ENCODE assay signal across 12 mouse cellular contexts in the genomic region with DNA sequence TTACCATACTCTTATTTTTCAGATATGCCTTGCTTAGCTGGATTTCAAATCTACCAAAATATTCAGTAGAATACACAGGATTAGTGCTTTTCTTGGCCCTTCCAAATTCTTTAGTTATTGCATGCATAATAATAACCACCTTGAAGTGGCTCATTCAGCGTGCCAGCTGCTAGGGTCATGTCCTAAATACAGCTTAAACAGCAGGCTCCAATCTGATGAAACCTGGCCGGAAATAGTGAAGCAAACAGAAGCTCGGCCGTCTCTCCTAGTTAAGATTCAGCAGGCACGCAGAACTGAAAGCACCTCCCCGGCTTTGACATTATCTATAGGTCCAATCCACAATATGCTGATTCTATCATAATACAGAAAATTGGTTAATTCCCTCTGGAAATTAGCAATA.
DNase-seq lines count a peak whose midpoint lies in the region; ATAC-seq lines count a peak whose summit lies in the region.
"Had no signal": no experiment of that assay in that cellular context is flagged by ENCODE, and none has a peak within 500 bp of the region (broad histone marks: within the 10 kb centered on the region; RNA-seq: fewer than 3 reads in every experiment).

No protein-coding gene starts in this region.

- no peaks in the 10 kb centered on the region for H3K4me1 ChIP-seq in hindbrain, embryonic 11.5 days (replicated peaks; ENCODE audit: control insufficient read depth, insufficient read depth, low read length)
- 0 out of 2 replicates have a peak, but pooled peaks cover 2% of the 10 kb centered on the region for H3K4me1 ChIP-seq in hindbrain, embryonic 10.5 days (replicated peaks)
- H3K4me1 ChIP-seq in embryonic facial prominence, embryonic 11.5 days (ENCODE audit: control insufficient read depth, insufficient read depth, low read length), result no peaks in the 10 kb centered on the region
- peaks cover 3% of the 10 kb centered on the region; the same call in 1 of the 2 replicates for H3K4me1 ChIP-seq in midbrain, embryonic 15.5 days
- H3K4me1 ChIP-seq: limb, embryonic 13.5 days had no signal

- no peak for ATAC-seq in hindbrain, embryonic 11.5 days (ENCODE audit: low FRiP score)
- no peak for ATAC-seq in embryonic facial prominence, embryonic 11.5 days (replicated peaks; ENCODE audit: insufficient number of reproducible peaks, low FRiP score, low TSS enrichment, low read depth)
- no peak for ATAC-seq in midbrain, embryonic 15.5 days (replicated peaks)
- no peak for ATAC-seq in CD4-positive, CD25-positive, alpha-beta regulatory T cell, adult 4 months
- ATAC-seq: inflammation-experienced regulatory T-cells, adult 6 months; liver, postnatal 0 days had no signal

- no peak overlapping the region for H3K4me3 ChIP-seq in hindbrain, embryonic 11.5 days (ENCODE audit: low read depth, low read length)
- no peak overlapping the region for H3K4me3 ChIP-seq in hindbrain, embryonic 10.5 days
- H3K4me3 ChIP-seq in embryonic facial prominence, embryonic 11.5 days (ENCODE audit: low read depth, low read length), result no peak overlapping the region
- no peak overlapping the region for H3K4me3 ChIP-seq in midbrain, embryonic 15.5 days
- H3K4me3 ChIP-seq: limb, embryonic 13.5 days had no signal

- no peak overlapping the region for H3K27ac ChIP-seq in hindbrain, embryonic 11.5 days (ENCODE audit: low read depth, low read length)
- no peak overlapping the region for H3K27ac ChIP-seq in hindbrain, embryonic 10.5 days
- H3K27ac ChIP-seq in embryonic facial prominence, embryonic 11.5 days (replicated peaks; ENCODE audit: low read depth, low read length), result no peak overlapping the region
- H3K27ac ChIP-seq in midbrain, embryonic 15.5 days, result no peak overlapping the region
- H3K27ac ChIP-seq: limb, embryonic 13.5 days had no signal

- H3K36me3 ChIP-seq in hindbrain, embryonic 11.5 days (ENCODE audit: control insufficient read depth, insufficient read depth, low read length), result no peaks in the 10 kb centered on the region
- no peaks in the 10 kb centered on the region for H3K36me3 ChIP-seq in hindbrain, embryonic 10.5 days
- H3K36me3 ChIP-seq in embryonic facial prominence, embryonic 11.5 days (replicated peaks; ENCODE audit: control insufficient read depth, insufficient read depth, low read depth, low read length), result no peaks in the 10 kb centered on the region
- no peaks in the 10 kb centered on the region for H3K36me3 ChIP-seq in midbrain, embryonic 15.5 days (replicated peaks)
- H3K36me3 ChIP-seq: limb, embryonic 13.5 days had no signal

- no peak overlapping the region for H3K4me2 ChIP-seq in hindbrain, embryonic 11.5 days (replicated peaks; ENCODE audit: low read depth, low read length)
- no peak overlapping the region for H3K4me2 ChIP-seq in embryonic facial prominence, embryonic 11.5 days (ENCODE audit: low read depth, low read length)
- peak overlapping the region; percentile 22 for H3K4me2 ChIP-seq in midbrain, embryonic 15.5 days
- H3K4me2 ChIP-seq: limb, embryonic 13.5 days had no signal

- no peak overlapping the region for H3K9ac ChIP-seq in hindbrain, embryonic 11.5 days (ENCODE audit: low read depth, low read length)
- no peak overlapping the region for H3K9ac ChIP-seq in embryonic facial prominence, embryonic 11.5 days (replicated peaks; ENCODE audit: low read length)
- no peak overlapping the region for H3K9ac ChIP-seq in midbrain, embryonic 15.5 days
- H3K9ac ChIP-seq: limb, embryonic 13.5 days; liver, postnatal 0 days had no signal

- DNase-seq in cerebellum, postnatal 10 days, result peak; percentile 37 to 50
- DNase-seq in cerebellum, adult 11 months, result no peak
- DNase-seq in hindbrain, embryonic 11.5 days (ENCODE audit: low spot score), result peak; percentile 3
- DNase-seq in hindbrain, embryonic 10.5 days (ENCODE audit: low spot score), result no peak
- DNase-seq in embryonic facial prominence, embryonic 11.5 days (ENCODE audit: low spot score), result peak; percentile 50
- no peak for DNase-seq in kidney, adult 18-20 months
- DNase-seq: kidney, postnatal 10 days; liver, postnatal 0 days had no signal

- 42% methylated on average over 6 of the region's 6 CpGs for WGBS in hindbrain, embryonic 11.5 days
- 50% methylated on average over 6 of the region's 6 CpGs for WGBS in hindbrain, embryonic 10.5 days
- 34% methylated on average over 6 of the region's 6 CpGs for WGBS in embryonic facial prominence, embryonic 11.5 days
- 9% methylated on average over 6 of the region's 6 CpGs for WGBS in midbrain, embryonic 15.5 days

- no peaks in the 10 kb centered on the region for H3K27me3 ChIP-seq in hindbrain, embryonic 11.5 days (ENCODE audit: control insufficient read depth, insufficient read depth, low read length)
- no peaks in the 10 kb centered on the region for H3K27me3 ChIP-seq in hindbrain, embryonic 10.5 days (ENCODE audit: insufficient read depth, poor library complexity, severe bottlenecking)
- H3K27me3 ChIP-seq in embryonic facial prominence, embryonic 11.5 days (ENCODE audit: control insufficient read depth, insufficient read depth, low read length), result no peaks in the 10 kb centered on the region
- H3K27me3 ChIP-seq in midbrain, embryonic 15.5 days (replicated peaks), result no peaks in the 10 kb centered on the region
- H3K27me3 ChIP-seq: limb, embryonic 13.5 days had no signal

- H3K9me3 ChIP-seq in hindbrain, embryonic 11.5 days (ENCODE audit: control insufficient read depth, low read length), result no peaks in the 10 kb centered on the region
- H3K9me3 ChIP-seq in hindbrain, embryonic 10.5 days, result no peaks in the 10 kb centered on the region
- no peaks in the 10 kb centered on the region for H3K9me3 ChIP-seq in embryonic facial prominence, embryonic 11.5 days (replicated peaks; ENCODE audit: control insufficient read depth, low read length)
- no peaks in the 10 kb centered on the region for H3K9me3 ChIP-seq in midbrain, embryonic 15.5 days
- H3K9me3 ChIP-seq: limb, embryonic 13.5 days had no signal

Comparison
In these comparisons a context has a peak if more than half of its experiments do, and no peak if none do; other contexts are left out.
1. DNase-seq: peak in cerebellum, postnatal 10 days (2 of 2), hindbrain, embryonic 11.5 days (single experiment) and embryonic facial prominence, embryonic 11.5 days (single experiment); none in cerebellum, adult 11 months (single experiment), hindbrain, embryonic 10.5 days (single experiment) and kidney, adult 18-20 months (single experiment).